Mouse (Mus musculus) adrenal gland, postnatal 10 days (tissue): ENCODE data around the gene Lpin2. TPM values are rescaled to one million over a fixed set of nuclear protein-coding genes. Genes with fewer than 3 reads are reported as not detected.

Experiments
- total RNA-seq, 2 experiments: library from RNA; stranded (reverse); gene quantifications; 2 replicates each; pipeline ENCODE4 v1.2.3; 2021

The Lpin2 gene
- total RNA-seq, 2 experiments from 2014 or later: 39.2 to 42.3 TPM

Other genes starting within 250 kb of the Lpin2 start
- 10 to 100 TPM; 24.4 to 98.7 TPM for gene Myom1, start 179.9 kb upstream of the Lpin2 start, total RNA-seq
- gene Myl12a, start 179.7 kb upstream of the Lpin2 start, total RNA-seq: 100 to 1,000 TPM; 324 to 354 TPM
- gene Emilin2, start 129.4 kb downstream of the Lpin2 start, total RNA-seq: 10 to 100 TPM; 14.0 to 15.4 TPM